Mouse (Mus musculus) liver, adult 2 months (tissue): Measurements from ENCODE around the gene 2610528J11Rik.
A peak's percentile ranks its signal among the peaks of the same experiment; 100 is the strongest.

Source experiments
- CTCF ChIP-seq: fragments of 200-500 bp; IDR thresholded peaks from 2 replicates; pipeline ENCODE4 v1.5.1; 2011; ENCODE audit warnings: low read depth, low read length, control low read depth
- POLR2A ChIP-seq: fragments of 200-500 bp; IDR thresholded peaks from 2 replicates; pipeline ENCODE4 v1.6.1; 2011; ENCODE audit warnings: low read length, control low read depth; ENCODE audit not compliant: insufficient read depth; ENCODE audit errors: extremely low read depth

GRCm38 (mm10) chr4:118543592-118544260 lies 16.9 kb downstream of the 2610528J11Rik start, which contains the start of gene Tmem125:
- TF ChIP-seq POLR2A, result peak; percentile 83
- no peak for TF ChIP-seq CTCF
